Mouse (Mus musculus) lung, adult 2 months (tissue): Measurements from ENCODE around the gene Decr2. TPM values are rescaled to one million over a fixed set of nuclear protein-coding genes. Genes with fewer than 3 reads are reported as not detected.
A peak's percentile ranks its signal among the peaks of the same experiment; 100 is the strongest.
"Not testable (repeated sequence)": the region's sequence is repeated elsewhere in the genome, so short reads cannot be mapped to it uniquely, and the experiment has no call there.

Experiments used
- DNase-seq: peaks from one replicate; pipeline ENCODE4 v3.0.0; 2022
- H3K4me1 ChIP-seq: fragments of 200-500 bp; 2 replicates; pipeline ENCODE4 v1.6.1; 2011; ENCODE audit warnings: low read length; ENCODE audit not compliant: control insufficient read depth, insufficient read depth
- H3K4me3 ChIP-seq: fragments of 200-500 bp; replicated peaks from 2 replicates; pipeline ENCODE3; 2011; ENCODE audit warnings: low read depth, mild to moderate bottlenecking, control low read depth, low read length; ENCODE audit errors: extremely low read depth
- CTCF ChIP-seq: fragments of 200-500 bp; IDR thresholded peaks from 2 replicates; pipeline ENCODE4 v1.5.1; 2011; ENCODE audit warnings: mild to moderate bottlenecking, low read length, control low read depth; ENCODE audit not compliant: insufficient read depth
- POLR2A ChIP-seq: fragments of 200-500 bp; IDR thresholded peaks from 2 replicates; pipeline ENCODE4 v1.6.1; 2011; ENCODE audit warnings: low read depth, mild to moderate bottlenecking, control low read depth, low read length, borderline replicate concordance; ENCODE audit errors: extremely low read depth
- WGBS: fragments of 180-500 bp; shearing (Covaris S2); methylation state at CpG from one replicate; pipeline ENCODE4 v1.1.7; 2018; 5-methylcytosine and 5-hydroxymethylcytosine counted together
- polyA plus RNA-seq: library from polyadenylated mRNA; depleted of rRNA; stranded (reverse); fragments of >200 nt; gene quantifications from 2 replicates; pipeline ENCODE4 v1.2.3, GENCODE M21; 2012

The Decr2 gene
- polyA plus RNA-seq, 1 experiment, result 16.7 TPM

- Histone ChIP-seq H3K4me3 (no peak overlapping the region), H3K4me1 (peaks cover 11% of the 10 kb centered on the region)
- 80% methylated on average over 7 of the region's 7 CpGs for WGBS
- DNase-seq, result no peak
- no peak for TF ChIP-seq POLR2A
- TF ChIP-seq CTCF, result no peak
These were observed 34.4 kb upstream of the Decr2 start for GRCm38 (mm10) chr17:26124560-26124959.

GRCm38 (mm10) chr17:26123267-26123684 lies 33.1 kb upstream of the Decr2 start, which contains the start of gene Mrpl28:
Mrpl28 (plus strand) TSS chr17:26123500.
- DNase-seq, result peak; percentile 84
- Histone ChIP-seq H3K4me1 (peaks cover 11% of the 10 kb centered on the region), H3K4me3 (peak within 1 kb of the TSS; percentile 83)
- WGBS, result under 1% methylated on average over 32 of the region's 32 CpGs
- peak; percentile 100 for TF ChIP-seq POLR2A
- TF ChIP-seq CTCF, result no peak

- no peak for TF ChIP-seq POLR2A
- no peak for TF ChIP-seq CTCF
- DNase-seq, result no peak
- 54% methylated on average over 5 of the region's 5 CpGs for WGBS
- Histone ChIP-seq H3K4me1 (peaks cover 11% of the 10 kb centered on the region), H3K4me3 (no peak overlapping the region)
These were observed 32.4 kb upstream of the Decr2 start for GRCm38 (mm10) chr17:26122431-26123140.

GRCm38 (mm10) chr17:26119766-26120710 lies 29.9 kb upstream of the Decr2 start:
- DNase-seq, result peak; percentile 42
- 38% methylated on average over 33 of the region's 33 CpGs for WGBS
- Histone ChIP-seq H3K4me3 (no peak overlapping the region), H3K4me1 (peaks cover 11% of the 10 kb centered on the region)
- TF ChIP-seq CTCF (peak; percentile 88), POLR2A (peak; percentile 14; the same call in 1 of the 2 replicates)

GRCm38 (mm10) chr17:26116503-26117258 lies 26.5 kb upstream of the Decr2 start:
- Histone ChIP-seq H3K4me1 (peaks cover 7% of the 10 kb centered on the region; the same call in 1 of the 2 replicates), H3K4me3 (no peak overlapping the region)
- no peak for DNase-seq
- TF ChIP-seq CTCF, result no peak
- TF ChIP-seq POLR2A, result no peak
- WGBS, result 80% methylated on average over 17 of the region's 17 CpGs

GRCm38 (mm10) chr17:26115956-26116487 lies 25.9 kb upstream of the Decr2 start:
- H3K4me3 ChIP-seq, result no peak overlapping the region
- 36% methylated on average over 3 of the region's 3 CpGs for WGBS
- no peak for DNase-seq
- peaks cover 7% of the 10 kb centered on the region; the same call in 1 of the 2 replicates for H3K4me1 ChIP-seq
- TF ChIP-seq POLR2A, result no peak
- TF ChIP-seq CTCF, result no peak

GRCm38 (mm10) chr17:26115205-26115898 lies 25.2 kb upstream of the Decr2 start:
- no peak for TF ChIP-seq CTCF
- TF ChIP-seq POLR2A, result peak; percentile 42; the same call in 1 of the 2 replicates
- H3K4me3 ChIP-seq, result no peak overlapping the region
- peaks cover 7% of the 10 kb centered on the region; the same call in 1 of the 2 replicates for H3K4me1 ChIP-seq
- no peak for DNase-seq
- WGBS, result 63% methylated on average over 7 of the region's 7 CpGs

- WGBS, result 58% methylated on average over 7 of the region's 7 CpGs
These were observed 24.3 kb upstream of the Decr2 start for GRCm38 (mm10) chr17:26114461-26114860.

GRCm38 (mm10) chr17:26114061-26114460 lies 23.9 kb upstream of the Decr2 start:
- no peak for TF ChIP-seq CTCF
- TF ChIP-seq POLR2A, result no peak
- Histone ChIP-seq H3K4me3 (peak overlapping the region; percentile 59), H3K4me1 (peaks cover 5% of the 10 kb centered on the region; the same call in 1 of the 2 replicates)
- no peak for DNase-seq
- 10% methylated on average over 8 of the region's 8 CpGs for WGBS

More at GRCm38 (mm10) chr17:26114461-26114860, 24.3 kb upstream of the Decr2 start:
- not testable (repeated sequence) for H3K4me3 ChIP-seq, H3K4me1 ChIP-seq, DNase-seq
